Mouse (Mus musculus) lung, postnatal 0 days (tissue): ENCODE measurements around the gene Crabp2.
A peak's percentile ranks its signal among the peaks of the same experiment; 100 is the strongest.

Experiments
- CTCF ChIP-seq: IDR thresholded peaks from 2 replicates; pipeline ENCODE4 v1.5.1; 2016; ENCODE audit warnings: antibody characterized with exemption, mild to moderate bottlenecking
- EP300 ChIP-seq: IDR thresholded peaks from 2 replicates; pipeline ENCODE4 v1.6.1; 2016; ENCODE audit warnings: antibody characterized with exemption, mild to moderate bottlenecking, control low read depth

DNA sequence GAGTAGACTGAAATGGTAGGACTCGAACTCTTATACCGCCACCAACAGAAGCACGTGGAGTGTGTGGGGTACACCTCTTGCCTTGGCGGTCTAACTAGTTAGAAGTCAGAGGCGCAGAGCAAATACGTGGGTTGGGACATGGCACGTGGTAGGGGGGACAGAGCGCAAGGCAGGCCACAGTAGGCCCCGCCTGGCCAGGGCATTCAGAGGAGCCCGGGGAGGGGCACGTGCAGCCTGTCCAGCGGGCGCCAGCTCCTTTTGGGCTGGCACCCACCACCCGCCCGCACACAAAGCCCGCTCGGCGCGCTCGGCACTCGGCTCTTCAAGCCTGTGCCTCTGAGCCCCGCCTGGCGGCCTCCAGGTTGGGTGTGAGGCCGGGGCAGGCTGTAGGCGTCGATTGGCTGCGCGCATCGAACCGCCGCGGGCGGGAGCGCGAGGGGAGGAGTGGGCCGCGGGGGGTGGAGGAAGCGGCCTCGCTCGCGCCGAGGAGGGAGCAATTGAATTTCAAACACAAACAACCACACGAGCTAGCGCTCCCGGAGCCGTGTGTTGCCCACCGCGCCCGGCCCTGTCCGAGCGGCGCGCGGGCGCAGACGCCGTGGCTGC lies 42.5 kb upstream of the Crabp2 start, which contains the start of gene Hdgf:
- TF ChIP-seq EP300: peak; percentile 20; the same call in 1 of the 2 replicates
- peak; percentile 64 for TF ChIP-seq CTCF
